Mouse (Mus musculus) frontal cortex, postnatal 10 days (tissue): ENCODE measurements around the gene Bpifa5.

Source experiments
- DNase-seq, 2 experiments: peaks; one replicate each; pipeline ENCODE4 v3.0.0; 2022; ENCODE audit warnings: low spot score in 2 of 2, mixed read lengths in 1 of 2

Gene Bpifa5

DNA sequence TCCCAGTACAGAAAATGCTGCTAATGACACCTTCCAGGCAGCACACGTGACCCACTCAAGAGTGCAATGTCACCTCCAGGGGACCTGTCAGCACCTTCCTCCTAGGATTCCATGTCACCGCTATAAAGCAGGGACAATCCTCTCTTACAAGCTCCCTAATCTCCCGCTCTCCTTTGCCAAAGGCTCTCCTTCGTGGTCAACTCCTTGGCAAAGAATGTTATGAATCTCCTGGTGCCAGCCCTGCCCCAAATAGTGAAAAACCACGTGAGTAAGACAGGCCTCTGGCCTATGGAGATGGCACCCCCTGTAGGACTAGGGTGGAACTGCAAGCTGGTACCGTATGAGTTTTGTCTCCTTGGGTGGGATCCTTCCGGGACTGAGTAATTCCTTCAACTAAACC lies 44.5 kb downstream of the Bpifa5 start:
- no peak for DNase-seq

DNA sequence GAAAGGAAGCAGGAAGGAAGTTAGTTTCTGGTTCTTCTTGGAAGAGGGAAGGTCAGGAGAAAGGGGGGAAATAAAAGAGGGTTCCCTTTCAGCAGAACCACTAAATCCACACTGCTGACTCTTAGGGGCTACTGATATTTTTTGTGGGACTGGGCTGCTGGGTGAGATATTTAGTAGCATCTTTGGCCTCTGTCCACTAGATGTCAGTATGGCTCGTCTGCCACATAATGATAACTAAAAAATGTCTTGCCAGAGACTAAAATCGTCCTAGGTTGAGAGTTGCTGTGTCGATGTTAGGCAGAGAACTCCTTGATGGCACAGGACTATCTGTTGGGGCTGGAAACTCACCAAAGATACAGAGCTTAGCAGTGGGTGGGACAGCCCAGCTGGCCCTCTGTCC lies 46.7 kb downstream of the Bpifa5 start:
- DNase-seq = no peak

DNA sequence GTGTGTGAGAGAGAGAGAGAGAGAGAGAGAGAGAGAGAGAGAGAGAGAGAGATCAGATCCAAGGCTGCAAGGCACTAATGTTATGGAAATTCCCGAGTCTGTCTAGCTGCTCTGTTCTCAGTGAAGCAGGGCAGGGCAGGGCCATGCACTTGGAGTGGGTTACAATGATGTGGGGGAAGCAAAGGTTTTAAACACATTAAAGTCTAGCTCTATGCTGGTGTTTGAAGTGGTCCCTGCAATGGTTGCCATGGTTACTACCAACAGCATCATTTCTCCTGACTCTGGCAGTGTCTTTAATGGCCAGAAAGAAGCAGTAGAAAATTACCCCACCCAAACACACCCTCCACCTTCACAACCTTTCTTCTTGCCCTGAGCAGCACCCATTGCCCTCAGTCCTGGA lies 48.7 kb downstream of the Bpifa5 start:
- DNase-seq = no peak

GRCm38 (mm10) chr2:154211881-154212280 lies 49.5 kb downstream of the Bpifa5 start:
- DNase-seq = peak; percentile 29 to 54

- DNase-seq = peak in 1 of 2 experiments; percentile 57
Measured at GRCm38 (mm10) chr2:154215191-154215590, 52.8 kb downstream of the Bpifa5 start.
